Mouse (Mus musculus): ENCODE measurements at regions not wholly inside any gene's neighbourhood (a gene's known extent, or its start where the extent isn't known, plus 50 kb on each side); places are given as distances from the start of the nearest gene placed in this dataset.

DNA sequence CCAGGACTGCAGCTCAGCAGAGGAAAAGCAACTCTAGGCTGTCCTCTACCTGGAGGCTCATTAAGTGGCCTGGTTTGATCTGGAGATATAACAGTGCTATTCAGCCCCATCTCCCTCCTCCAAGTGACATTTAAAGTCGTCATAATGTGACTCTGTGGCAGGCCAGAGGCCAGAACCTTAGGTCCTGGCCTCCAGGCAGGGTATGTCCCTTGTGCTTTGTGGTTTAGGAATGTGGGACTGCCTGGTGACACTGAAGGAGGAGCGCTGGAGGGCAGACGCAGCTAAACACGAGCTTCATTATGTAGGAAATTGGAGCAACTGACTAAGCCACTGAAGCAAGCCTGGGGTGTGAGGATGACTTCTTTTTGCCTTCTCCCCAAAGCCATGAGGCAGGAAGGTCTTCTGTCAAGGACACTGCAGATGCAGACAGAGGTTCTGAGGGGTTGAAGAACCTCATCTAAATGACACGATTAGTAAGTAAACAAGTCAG is 290.9 kb upstream of the Id2 start:
- no peak for DNase-seq (ENCODE audit: low read depth, low spot score)

DNA sequence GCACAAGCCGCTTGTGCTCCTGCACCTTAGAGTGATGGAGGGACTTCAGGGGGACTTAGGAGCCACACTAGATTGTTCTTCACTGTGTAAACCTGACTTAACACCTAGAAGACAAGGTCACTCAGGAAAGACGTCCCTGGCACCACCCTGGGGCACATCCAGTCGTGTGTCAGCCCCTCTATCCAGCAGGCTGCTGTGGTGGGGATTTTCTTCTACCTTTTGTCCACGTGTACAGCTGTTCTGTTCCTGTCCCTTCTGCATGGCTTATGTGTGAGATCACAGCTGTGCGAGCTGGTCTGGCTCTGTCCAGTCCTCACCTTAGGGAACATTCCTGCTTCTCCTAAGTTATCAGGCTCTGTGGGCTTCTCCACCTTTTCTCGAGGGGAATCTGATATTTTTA is 286.0 kb upstream of the Id2 start:
- DNase-seq (ENCODE audit: low read depth, low spot score), result no peak

DNA sequence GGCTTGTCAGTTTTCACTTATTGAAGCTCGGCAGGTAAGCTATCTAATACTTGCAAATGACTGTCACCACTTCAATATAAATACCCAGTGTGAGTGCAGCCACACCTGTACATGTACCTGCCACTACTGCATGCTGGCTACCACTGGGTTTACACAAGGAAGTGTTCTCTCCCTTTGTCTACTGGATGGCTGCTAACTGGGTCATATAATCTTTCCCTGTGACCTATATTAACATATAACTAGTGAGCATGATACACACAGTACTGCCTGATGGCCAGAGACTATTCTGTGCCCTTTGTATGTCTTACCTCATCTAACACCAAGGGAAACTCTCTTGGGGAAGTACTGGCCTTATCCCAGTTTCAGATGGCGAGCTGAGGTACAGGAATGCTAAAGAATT is 285.5 kb upstream of the Id2 start:
- no peak for DNase-seq (ENCODE audit: low read depth, low spot score)

DNA sequence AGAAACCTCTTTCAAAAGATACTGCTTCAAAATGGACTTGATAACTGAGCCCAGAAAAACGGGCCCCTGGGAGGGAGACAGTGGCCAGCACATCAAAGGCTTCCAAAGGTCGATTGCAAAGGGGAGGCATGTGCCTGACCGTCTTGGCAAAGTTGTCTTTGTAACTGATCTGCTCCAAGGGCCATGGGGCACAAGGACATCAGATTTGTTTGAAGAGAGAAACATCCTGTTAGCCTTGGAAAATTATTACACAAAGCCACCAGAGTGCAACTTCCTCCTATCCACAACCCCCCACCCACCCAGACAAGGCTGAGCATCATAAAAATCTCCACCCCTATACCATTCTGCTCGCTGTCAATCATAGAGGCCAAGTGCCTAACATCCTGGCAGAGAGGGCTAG is 284.7 kb upstream of the Id2 start:
- DNase-seq (ENCODE audit: low read depth, low spot score), result no peak

DNA sequence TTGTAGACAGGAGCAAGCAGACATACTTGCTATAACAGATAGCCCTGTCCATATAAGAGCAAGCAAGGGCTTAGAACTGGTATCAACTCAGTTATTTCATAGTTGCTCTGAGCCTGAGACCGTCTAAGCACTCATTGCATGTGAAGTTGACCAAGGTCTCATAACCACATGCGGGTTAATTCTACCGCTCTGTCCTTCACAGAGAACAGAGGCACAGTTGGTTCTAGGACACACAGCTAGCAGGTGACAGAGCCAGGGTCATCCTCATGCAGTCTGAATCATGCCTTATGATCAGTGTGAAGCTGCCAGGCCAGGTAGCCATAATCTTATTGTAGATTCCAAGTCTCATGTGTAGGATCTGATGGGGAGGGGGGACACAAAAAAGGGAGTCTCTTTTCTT is 283.1 kb upstream of the Id2 start:
- DNase-seq (ENCODE audit: low read depth, low spot score), result no peak

DNA sequence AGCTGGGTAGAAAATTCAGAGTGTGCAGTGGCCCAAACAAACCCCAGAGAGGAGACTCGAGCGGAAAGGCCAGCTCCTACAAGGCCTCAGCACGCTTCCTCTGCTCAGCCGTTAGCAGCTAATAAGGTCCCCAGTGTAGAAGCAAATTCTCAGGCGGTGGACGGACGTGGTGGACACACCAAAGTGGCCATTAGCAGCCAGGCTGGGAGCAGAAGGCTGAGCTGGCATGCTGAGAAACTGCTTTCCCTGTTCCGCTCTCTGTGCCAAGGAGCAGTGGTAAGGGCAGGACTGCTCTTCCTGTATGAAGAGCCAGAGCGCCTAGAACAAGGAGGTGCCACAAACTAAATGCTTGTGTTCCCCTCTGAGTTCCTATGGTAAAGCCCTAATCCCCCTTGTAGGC is 282.1 kb upstream of the Id2 start:
- no peak for DNase-seq (ENCODE audit: low read depth, low spot score)

DNA sequence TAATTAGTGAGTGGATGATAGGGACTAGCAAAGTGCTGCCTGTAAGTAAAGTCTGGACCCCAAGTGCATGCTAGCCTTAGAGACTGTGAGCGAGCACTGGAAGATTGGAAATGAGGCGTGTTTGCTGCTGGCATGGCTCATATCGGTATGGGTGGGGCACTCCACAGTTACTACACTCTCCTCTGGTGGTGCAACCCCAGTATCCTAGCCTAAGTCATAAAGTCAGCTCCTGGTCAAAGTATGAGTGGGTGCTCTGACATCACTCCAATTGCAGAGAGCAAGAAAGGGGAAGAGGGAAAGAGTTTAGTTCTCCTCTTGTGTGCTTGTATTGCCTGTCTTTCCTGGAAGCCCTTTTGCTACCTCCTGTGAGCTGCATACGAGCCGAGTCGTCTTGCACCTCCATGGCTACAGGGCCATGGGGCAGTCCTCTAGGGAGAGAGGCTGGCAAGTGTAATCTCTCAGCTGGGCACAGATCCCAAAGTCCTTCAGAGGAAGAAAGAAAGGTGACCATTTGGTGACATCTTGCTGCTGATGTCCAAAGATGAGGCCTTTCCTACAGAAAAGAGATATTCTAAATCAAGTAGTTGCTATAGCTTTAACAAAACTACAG is 281.2 kb upstream of the Id2 start:
- DNase-seq (ENCODE audit: low read depth, low spot score), result no peak

DNA sequence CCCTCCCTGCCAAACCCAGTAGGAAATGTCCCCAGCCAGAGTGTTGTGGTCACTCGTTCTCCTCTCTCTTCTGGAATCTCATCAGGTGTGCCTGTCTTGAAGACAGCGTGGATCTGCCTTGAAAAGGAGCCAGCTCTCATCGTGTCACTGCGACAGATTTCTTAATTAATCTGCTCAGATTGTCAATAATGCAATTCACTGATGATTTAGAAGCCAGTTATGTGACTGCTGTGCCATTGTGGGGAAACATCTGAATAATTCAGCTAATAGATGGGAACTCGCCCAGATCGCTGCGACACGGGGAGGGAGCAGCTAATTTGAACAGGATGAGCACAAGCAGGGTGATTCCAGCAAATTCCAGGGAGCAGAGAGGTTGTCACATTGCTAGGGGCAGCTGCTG is 279.5 kb upstream of the Id2 start:
- no peak for DNase-seq (ENCODE audit: low read depth, low spot score)

DNA sequence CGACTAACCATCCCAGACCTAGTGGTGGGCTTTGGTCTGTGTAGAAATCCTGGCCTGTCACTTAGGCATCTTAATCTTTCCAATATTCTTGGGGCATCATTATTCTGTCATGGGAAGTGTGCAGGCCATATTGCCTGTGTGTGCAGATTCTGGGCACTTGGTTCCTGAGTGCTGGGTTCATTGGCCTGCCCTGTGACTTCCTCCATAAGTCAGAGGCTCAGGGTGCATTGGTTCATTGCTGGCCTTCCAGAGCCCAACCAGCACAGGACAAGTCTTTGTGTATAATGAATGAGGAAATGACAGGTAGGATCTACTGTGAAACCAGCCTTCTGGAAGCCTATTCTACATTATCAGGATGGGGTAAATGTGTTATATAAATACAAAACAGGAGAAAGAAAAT is 270.6 kb upstream of the Id2 start:
- DNase-seq (ENCODE audit: low read depth, low spot score), result no peak

DNA sequence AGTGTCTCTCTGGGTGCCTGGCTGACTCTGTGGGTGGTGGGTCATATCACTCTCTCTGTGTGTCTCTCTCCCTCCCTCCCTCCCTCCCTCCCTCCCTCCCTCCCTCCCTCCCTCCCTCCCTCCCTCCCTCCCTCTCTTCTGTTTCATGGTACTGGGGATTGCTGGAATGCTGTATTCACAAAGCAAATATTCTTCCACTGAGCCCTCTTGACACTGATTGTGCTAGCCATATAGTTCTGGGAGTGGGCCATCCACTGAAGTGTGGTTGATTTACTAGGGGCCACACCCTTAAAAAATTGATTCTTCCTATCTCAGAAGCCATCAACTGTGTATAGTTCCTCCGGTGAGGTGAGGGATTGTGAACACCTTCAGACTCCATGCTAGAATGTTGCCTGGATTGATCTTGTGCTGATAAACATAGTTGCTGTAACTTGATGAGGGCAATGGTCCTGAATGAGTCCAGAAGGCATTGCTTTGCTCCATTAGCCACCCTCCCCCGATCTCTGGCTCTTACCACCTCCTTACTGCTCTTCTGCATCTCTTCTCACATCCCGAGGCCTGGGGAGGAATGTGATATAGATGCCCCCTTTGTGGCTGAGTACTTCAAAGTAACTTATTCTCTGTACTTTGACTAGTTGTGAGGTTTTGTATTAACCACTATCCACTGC is 268.8 kb upstream of the Id2 start:
- no peak for DNase-seq (ENCODE audit: low read depth, low spot score)

DNA sequence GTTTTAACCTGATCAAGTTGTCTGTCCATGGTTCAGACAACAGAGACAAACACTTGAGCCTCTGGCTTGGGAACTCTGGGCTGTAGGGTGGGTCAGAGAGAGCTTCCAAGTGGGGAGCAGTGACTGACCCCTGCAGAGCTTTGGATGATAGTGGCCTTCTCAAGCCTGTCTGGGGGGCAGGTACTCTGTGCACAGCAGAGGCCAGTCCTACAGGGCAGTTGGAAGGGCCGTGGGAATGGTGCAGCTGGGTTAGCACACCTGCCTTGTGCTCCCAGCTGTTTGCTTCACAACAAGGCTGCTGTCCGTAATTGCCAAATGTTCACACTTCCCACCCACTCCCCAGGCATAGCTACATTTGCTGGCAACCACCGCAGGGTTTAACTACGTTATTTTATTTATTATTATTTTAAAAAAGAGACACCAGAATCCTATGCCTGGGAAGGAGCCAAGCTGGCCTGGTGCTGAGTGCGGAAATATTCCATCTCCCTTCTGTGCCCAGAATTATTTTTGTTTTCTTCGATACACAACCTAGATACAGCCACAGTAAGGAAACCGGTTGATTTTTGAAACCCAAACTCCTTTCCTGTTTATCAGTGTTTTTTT is 268.1 kb upstream of the Id2 start:
- DNase-seq (ENCODE audit: low read depth, low spot score), result no peak

DNA sequence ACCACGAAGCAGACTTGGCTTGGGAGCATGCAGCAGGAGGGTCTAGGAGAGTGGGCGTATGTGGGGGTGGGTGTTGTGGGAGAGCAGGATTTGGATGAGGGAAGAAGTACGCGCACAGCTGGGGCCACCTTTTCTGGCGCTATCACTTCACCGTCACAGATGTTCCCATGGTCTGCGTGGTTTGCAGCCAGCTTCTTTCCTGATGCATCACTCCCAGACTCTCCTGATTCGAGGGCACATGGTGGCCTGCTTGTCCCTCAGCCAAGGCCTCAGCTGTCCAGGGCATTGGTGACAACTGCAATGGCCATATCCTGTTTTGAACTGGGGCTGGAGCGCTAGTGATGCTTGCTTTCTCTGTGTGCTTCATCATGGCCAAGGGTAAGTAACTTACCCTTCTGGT is 266.9 kb upstream of the Id2 start:
- DNase-seq (ENCODE audit: low read depth, low spot score), result no peak

DNA sequence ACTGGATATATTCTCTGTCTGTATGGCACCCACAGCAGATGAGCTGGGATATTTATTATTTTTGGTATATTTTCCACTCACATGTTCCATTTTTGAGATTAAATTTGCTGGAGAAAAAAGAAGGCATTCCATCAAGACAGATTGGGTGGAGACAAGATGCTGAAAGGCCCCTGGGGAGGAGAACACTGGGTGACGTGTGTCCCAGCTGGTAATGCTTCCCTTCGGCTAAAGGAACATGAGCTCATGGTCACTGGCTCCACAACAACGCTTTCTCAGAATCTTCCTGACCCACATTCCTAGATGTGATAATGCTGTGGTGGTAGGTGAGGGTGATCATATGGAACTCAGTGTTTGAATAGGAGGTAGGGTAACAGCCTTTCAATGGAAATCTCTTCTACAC is 266.4 kb upstream of the Id2 start:
- no peak for DNase-seq (ENCODE audit: low read depth, low spot score)

DNA sequence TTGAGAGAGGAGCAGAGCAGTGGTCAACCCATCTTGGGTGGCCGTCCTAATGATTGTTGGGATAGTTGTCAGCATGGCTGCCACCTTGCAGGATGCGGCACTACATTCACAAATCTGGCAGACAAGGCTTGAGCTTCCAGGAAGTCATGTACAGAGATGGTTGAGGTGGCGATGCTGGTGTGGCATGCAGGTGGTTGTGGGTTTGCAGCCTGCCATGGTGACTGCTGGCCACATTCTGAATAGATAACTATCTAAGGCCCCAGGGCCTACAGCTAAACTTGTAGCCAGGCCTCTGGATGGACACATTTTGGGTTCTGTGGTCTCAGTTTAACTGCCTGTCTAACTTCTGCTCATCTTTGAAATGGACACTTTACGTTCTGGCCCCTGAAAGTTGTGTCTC is 265.8 kb upstream of the Id2 start:
- no peak for DNase-seq (ENCODE audit: low read depth, low spot score)

DNA sequence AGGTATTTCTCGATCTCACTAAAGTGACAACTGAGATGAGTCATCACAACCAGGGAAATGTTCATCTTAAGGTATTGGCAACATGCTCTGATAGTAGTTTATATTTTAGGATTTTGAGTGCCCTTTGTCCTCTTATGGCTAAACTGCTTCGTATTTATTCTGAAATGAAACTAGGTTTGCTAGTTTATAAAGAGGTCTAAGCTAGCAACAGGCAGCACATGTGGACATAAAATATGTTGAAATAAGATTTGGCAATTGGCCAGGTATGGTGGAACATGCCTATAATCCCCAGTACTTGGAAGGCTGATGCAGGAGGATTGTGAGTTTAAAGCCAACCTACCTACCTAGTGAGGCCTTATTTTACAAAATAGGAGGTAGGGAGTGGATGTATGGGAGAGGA is 263.8 kb upstream of the Id2 start:
- no peak for DNase-seq (ENCODE audit: low read depth, low spot score)

DNA sequence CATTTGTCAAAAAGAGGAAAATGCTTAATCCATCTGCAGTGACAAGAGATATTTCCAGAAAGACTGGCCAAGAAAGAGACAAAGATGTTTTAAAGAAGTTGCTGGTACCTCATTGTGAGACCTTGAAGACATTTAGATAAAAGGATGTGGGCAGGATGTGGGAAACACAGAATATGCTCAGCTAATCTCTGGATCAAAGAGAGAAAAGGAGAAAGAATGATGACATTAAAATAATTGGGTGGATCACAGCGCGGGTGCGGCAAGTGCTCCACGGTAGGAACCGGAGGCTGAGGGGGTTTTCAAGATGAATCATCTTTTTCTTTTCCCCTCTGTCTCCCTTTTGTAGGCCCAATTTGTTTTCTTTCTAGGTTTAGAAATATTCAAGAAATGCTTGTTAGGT is 263.0 kb upstream of the Id2 start:
- no peak for DNase-seq (ENCODE audit: low read depth, low spot score)

DNA sequence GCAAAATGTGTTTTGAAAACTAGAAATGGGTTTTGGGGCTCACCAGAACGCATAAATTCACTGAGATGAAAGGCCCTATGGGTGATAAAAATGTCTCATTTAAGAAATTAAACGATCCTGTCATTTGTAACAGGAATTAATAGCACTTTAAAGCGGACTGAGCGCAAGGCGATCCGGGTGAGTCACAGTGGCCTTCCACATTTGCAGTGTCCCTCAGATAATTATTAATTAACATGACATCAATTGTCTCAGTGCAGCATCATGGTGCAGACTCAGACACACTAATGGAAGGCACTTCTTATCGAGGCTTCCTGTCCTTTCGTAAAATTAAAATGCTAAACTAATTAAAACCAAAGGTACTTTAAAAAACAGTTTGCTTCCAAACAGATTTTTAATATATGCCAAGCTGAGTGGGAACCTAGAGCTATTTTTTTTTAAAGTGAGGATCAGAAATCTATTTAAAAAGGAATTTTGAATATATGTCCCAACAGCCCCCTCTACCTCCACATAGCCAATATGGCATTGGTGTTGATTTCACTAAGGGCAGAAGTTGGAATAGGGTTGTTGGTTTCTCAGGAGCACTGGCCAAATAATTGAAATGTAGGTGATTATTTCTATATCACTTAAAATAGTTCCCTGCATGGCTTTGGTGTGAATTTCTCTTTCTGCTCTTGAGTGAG is 262.0 kb upstream of the Id2 start:
- DNase-seq (ENCODE audit: low read depth, low spot score), result no peak

DNA sequence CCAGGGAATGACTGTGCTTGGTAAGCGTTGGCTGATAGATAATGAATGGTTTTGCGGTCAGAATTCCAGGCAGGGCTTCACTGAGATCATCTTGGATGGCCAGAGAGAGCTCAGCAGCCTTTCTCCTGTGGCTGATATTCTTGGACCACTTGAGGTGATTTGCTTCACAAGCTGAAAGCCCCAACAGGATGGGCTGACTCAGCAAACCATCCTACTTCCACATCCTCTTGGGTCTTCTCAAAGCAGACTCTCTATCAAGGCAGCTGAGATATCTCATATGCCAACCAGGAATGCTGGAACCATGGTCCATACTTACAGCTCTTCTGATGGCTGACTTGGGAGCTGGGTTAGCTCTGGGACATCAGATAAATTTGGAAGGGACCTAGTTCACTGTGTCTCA is 259.8 kb upstream of the Id2 start:
- DNase-seq (ENCODE audit: low read depth, low spot score), result no peak

DNA sequence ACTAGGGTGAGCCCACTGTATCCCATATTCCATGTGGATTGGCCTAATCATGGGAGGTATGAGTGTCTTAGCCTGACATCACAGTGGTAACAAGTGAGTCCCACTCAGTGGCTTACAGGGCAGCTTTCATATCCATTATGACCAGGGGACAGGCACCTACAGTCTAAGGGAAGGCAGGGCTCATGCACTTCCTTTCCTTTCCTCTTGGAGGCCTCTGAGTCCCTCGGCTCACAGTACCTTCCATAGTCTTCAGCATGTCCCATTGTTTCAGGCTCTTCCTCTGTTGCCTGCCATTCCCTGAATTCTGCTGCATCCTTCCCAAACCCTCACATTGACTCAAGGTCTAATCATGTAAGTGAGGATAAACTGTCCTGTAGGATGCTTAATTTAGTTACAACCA is 258.3 kb upstream of the Id2 start:
- DNase-seq (ENCODE audit: low read depth, low spot score), result peak; percentile 16

DNA sequence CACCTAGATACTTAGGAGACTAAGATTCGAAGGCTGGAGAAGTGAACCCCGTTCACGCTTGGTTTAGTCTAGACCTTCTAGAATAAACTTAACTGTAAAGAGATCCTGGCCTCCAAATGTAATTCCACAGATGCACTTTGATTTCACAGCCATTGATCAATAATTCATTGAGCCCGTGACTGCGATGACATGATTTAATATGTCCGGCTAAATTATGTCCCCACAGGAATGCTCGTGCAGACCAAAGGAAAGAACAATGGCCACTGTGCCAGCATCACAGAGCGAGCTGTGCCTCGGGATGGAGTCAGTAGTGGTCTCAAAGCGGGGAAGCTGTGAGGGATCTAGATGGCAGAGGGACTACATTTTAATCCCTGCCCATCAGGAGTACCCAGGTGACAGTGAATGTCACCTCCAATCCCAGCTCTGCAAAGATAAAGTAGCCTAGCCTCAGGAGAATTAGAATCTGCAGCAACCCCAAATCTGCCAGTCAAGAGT is 256.5 kb upstream of the Id2 start:
- DNase-seq (ENCODE audit: low read depth, low spot score), result no peak

DNA sequence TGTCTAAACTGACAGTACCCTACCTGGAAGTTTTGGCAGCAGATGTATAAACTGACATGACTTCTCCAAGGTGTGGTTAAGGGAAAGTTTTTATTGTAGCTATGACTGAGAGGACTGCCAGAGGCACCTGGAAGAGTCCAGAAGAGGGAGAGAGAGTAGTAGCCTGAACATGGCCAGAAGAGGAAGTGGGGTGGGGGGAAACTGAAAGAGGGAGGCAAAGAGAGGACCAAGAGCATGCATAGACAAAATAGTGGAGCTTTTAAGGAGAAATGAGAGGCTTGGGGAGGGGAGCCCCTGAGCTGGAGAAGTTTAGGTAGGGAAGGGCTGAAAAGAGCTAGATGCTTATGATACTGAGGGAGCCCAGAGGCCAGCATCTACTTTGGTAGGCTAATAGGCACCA is 255.2 kb upstream of the Id2 start:
- DNase-seq (ENCODE audit: low read depth, low spot score), result no peak

DNA sequence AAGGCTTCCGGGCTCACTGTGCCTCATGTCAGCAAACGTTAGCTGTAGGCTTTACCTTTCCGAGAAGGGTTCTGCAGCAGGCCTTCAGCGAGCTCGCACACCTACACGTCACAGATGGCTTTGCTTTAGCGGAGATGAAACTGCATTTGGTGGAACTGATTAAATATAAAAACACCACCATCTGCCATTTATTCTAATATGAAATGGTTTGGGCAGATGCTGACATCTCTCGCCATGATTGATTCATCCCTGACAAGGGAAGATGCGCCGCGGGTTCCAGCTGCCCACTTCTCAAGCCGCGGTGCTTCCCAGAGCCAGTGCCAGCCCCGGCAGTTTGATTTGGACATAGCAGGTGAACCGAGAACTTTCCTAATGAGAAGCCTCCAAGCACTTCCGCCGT is 247.4 kb upstream of the Id2 start:
- no peak for DNase-seq (ENCODE audit: low read depth, low spot score)

DNA sequence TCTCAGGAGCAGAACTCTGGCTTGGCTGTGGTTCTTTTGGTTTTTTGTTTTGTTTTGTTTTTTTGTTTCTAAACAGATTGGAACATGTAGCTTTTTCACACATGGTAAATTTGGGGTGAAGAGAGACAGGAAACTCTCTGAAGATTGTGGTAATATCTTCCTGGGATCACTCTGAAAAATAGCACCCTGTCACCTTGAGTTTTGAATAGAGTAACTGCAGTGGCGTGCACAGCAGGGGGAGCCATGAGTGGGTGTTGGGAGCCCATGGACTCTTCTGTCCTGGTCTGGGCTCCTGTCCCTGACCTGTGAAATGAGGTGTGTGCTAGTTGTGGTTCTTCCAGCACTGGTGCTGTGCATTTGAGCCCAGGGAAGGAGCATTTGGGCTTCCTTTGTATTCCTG is 241.8 kb upstream of the Id2 start:
- DNase-seq (ENCODE audit: low read depth, low spot score), result no peak

Measured in ZHBTc4 (cell line).